Mouse (Mus musculus) regulatory T cell (primary cell): ENCODE measurements around the gene Prune2.

Experiments used
- in situ Hi-C: fragments of 300-600 bp; cut with MboI, MseI; formaldehyde crosslinking; loops from one replicate; pipeline ENCODE4 v1.15.1; 2025; ENCODE audit warnings: high pct_unique_total_duplicates

Gene Prune2

DNA sequence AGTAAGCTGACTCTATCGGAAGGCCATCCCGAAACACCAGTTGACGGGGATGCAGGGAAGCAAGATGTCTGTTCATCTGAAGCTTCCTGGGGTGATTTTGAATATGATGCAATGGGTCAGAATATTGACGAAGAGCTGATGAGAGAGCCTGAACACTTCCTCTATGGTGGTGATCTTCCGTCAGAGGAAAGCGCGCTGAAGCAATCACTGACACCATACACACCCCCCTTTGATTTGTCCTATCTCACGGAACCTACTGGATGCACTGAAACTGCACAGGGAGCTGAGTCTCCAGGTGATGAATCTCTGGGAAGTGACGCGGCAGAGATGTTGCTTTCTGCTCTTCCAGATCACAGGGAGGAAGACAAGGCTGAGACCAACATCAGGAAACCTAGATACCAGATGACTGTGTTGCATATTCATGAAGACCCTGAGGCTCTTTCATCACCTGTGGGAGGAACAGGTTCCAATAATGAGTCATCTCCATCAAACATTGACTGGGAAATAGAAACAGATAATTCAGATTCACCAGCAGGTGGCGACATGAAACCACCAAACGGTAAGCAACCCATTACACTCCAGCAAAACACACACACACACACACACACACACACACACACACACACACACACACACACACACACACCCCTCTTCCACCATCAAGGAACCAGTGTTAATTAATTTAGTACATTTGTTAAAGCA is 168.3 kb downstream of the Prune2 start:
- in situ Hi-C loops = loop anchor here (5.0 to 25.0 kb wide), 2 partner anchors 263 to 1438 kb away; no protein-coding TSS in a partner anchor

DNA sequence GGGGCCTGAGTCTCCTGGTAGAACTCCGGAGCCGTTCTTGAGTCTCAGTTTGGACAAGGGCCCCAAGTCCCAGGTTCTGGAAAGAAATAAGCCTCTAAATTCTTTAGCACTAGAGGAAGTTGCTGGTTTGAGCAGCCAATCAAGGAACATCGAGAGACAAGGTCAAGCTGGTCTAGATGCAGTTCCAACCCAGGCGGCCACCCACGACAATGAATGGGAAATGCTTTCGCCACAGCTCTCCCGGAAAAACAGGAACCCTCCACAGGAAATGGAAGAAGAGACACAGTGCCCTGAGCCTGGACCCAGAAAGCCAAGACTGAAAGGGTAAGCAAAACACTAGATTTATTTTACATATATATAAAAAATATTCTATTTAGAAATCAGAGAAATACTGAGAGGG is 169.5 kb downstream of the Prune2 start:
- in situ Hi-C loops = no loop called here

DNA sequence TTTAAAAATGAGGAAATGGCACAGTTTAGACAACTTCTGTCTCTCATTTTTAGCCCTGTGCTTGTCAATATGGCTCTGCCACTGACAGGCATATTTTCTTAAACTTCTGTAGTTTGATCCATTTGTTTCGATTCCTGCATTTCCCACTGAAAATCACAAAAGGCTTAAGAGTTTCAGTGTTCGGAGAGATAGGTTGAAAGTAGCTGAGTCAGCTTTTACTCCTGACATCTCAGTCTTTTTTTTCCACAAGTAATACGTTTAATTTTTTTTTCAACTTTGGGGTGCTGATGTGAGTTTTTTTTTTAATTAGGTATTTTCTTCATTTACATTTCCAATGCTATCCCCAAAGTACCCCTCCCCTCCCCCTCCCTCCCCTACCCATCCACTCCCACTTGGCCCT is 174.6 kb downstream of the Prune2 start:
- in situ Hi-C loops = no loop called here

DNA sequence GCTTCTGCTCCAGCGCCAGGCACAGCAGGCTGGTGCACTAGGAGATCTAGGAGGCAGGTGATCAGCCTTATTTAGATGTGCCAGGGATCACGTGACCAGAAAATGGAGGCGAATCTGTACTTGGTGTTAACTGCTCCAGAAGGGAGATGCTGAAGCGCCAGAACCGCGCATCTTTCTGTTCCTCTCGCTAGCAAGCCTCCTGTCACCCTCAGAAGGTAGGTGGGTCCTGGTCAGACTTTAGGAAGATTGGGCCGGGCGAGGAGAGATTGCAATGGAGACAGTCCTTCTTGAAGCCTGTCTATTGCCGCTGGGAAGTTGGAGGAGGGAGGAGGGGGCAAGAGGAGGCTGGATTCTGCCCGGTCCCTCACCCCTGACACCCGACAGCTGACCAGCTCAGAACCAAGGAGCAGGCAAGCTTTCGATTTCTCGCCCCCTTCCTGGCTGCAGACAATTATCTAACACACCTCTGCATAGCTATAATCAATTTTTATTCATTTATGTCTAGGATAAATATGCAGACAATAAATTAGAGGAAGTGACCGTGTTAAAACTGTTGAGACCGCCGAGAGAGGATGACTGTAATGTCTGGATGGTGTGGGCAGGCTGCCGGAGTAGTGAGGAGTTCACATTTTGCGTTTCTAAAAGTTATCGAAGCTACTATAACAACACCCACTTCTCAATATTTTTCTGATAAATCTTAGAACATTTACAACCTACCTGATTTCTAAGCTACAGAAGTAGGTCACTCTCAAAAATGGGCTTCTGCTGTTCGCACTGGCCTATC is 181.0 kb downstream of the Prune2 start:
- in situ Hi-C loops = no loop called here

DNA sequence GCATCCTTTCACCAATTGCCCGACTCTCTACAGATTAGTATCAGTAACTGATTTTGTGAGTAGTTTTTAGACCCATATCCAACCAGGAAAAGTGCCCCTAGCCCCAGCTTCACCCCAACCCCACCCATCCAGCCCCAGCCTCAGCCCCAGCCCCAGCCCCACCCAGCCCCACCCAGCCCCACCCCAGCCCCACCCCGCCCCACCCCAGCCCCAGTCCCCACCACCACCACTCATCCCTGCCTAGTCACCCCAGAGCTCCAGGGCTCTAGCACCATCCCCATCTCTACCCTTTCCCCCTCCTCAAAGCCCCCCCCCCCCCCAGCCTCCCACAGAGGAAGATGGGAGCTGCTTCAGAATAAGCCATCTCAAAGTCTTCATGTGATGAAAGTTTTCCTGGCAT is 181.7 kb downstream of the Prune2 start:
- in situ Hi-C loops = no loop called here

DNA sequence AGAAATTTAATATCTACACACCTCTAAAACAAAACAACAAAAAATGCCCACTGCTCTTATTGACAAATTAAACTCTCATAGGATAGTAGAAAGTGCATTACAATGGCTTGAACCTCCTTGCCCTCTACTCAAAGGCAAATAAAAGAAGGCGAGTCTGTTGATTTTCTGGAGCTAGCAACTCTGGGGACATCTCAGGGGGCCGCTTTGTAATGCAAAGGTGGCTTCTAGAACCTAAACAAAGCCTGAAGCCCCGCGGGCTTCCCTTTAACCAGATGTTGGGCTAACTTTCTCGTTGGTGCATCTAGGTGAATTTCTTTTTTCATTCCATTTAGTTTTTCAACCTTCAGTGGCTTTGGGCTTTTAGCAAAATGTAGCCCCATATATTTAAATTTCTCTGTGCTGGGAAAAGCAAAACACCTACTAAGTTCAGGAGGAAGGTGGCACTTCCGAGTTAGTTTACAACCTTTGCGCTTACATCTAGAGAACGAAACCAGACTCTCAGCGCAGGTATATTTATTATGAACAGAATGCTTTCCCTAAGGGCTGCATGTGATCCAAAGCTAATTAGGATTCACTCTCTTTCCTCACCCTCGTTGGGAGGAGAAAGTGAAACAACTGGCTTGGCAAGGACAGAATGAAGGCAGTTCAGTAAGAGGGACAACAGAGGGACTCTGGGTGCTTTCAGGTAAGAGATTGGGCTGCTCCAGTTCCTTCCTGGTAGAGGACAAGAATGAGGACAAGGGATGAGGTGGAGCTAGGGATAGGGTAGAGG is 182.4 kb downstream of the Prune2 start:
- in situ Hi-C loops = no loop called here

DNA sequence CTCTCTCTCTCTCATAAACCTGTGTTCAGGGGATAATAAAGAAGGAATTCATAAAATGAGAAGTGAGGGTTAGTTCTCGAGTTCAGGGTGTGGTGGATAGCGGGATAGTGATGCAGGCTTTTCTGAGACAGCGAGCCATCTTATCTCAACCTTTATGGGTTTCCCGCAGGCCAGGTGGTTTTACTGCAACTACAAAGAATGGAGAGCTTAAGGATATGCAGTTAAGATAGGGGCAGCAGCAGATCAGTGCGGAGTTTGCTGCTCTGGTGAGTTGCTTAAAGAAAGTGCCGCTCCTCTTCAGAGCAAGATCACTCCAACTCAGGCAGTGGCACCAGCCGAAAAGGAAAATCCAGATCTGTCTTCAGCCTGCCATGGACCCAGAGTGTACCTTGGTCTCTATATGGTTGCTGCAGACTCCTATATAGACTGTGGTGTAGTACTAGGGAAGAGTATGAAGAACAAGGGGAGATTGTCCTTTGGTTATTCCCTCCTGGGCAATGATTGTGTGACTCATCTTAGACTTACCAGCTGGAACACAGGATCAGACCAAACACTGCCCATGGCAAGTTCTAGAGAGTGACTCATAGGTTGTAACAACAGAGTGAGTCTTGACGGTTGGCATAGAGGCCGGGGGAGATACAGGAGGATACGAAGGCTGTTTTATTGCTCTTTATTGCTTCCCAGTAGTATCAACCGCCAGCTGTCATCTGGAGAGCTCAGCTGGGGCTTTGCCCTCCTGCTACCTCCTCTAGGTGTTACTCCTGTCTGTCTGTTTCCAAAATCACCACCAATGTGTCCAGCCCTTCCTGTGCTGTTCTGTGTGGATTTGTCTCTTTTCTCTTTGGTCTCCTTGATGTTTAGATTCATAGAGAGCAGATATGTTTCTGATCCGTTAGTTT is 184.3 kb downstream of the Prune2 start:
- in situ Hi-C loops = no loop called here

DNA sequence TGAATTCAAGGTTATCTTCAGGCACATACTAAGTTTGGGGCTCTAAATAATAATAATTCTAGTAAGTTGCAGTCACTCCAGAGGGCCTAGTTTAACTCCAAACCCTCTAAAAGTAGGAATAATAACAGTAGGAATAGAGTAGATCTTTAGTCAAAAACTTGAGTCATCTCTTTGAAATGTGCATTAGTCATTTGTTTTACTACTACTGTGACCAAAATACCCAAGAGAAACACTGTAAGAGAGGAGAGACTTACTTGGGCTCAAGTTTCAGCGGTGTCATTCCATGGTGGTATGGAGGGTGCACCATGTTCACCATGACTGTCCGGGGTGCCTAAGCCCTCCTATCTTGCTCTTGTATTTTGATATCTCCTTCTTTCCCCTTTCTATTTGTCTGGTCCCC is 187.3 kb downstream of the Prune2 start:
- in situ Hi-C loops = no loop called here

DNA sequence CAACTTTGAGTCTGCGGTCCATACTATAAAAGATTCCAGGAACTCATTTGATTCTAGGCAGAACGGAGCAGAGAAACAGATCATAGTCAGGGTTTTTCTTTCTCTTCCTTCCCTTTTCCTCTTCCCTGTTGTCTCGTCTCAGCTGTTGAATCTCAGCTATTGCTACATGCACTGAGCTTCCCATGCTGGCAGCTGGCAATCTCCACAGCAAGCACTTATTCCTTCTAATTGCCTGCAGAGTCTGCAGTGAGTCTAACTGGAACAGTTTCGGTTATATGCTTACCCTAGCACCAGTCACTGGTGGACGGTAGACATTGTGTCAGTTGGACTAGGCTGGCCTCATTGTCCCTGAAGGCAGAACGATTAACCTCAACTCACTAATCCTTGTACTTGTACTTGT is 188.3 kb downstream of the Prune2 start:
- in situ Hi-C loops = no loop called here

DNA sequence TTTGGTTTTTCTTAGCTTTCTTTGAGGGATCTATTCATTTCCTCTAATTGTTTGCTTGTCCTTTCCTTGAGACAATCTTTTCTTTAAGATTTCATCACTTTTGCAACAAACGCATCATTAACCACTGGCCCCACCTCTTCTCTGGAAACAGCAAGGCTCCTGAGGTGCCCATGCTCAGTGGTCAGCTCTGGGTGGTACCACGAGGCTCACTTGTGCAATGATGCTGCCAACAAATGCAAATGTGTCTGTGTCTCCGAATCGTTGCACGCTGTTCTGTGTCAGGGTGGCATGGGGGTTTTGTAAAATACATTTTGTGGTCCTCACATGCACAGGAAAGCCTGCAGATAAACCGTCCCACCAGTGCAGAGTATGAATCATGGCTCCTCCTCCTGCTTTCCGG is 194.1 kb downstream of the Prune2 start:
- in situ Hi-C loops = loop anchor here (10.0 kb wide), 1 partner anchor 385 kb away; no protein-coding TSS in a partner anchor

DNA sequence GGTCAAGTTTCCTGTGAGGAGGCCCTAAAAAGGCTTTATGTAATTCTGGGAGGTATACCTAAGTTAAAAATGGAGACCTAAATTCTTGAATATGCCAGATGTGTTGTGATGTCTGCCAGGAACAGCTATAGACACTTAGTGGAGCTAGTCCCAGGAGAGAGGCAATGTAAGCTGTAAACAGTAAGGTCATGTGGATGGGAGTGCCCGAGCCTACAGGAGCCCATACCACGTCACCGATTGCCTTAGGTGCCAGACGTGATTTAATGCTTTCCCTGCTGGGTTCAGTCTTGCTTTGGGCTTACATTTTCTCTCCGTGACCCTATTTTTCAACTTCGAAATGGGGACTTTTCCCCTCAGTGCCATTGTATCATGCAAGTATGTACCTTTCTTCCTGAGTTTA is 195.9 kb downstream of the Prune2 start:
- in situ Hi-C loops = loop anchor here (10.0 kb wide), 1 partner anchor 383 kb away; no protein-coding TSS in a partner anchor

DNA sequence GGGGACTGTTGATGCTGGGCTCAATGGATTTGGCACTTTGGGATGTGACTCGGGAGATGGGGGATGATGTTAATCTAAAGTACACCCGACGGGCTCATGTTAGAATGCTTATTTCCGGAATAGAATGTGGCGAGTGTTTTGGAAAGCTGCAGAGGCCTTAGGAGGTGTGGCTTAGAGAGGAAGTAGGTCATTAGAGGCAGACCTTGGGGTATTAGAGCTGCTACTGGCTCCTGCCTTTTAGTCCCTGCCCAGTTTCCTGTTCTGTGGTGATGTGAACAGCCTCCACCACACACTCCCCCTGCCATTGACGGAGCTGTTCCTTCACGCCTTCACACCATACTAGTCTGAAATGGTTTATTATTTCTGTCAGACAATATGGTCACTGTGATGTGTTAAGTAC is 196.5 kb downstream of the Prune2 start:
- in situ Hi-C loops = loop anchor here (10.0 kb wide), 1 partner anchor 382 kb away; no protein-coding TSS in a partner anchor

DNA sequence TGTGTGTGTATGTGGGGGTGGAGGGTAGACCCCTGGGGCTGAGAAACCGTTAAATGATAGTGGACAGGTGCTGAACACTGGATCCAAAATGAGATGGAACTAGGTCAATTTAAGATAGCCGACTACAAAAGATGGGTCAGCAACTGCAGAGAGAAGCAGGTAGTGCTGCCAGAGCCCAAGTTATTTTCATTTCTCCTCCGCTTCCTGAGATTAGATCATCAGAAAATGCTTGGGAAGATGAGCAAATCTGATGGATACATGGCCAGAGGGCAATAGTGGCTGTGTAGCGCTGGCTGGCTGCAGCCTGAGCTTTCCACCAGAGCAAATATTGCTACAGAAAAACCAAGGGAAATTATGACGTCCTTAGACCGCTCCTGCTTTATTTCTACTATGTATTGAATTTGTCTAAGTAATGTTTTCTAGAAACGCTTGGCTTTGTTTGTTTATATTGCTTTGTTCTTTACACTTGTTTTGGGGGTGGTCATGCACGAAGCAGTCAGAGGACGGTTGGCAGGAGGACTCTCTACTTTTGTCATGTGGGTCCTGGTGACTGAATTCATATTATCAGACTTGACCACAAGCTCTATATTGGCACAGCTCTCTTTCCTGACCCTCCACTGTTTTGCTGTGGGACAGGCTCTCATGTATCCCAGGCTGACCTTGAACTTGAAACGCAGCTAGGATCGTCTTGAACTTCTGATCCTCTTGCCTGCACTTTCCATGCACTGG is 198.2 kb downstream of the Prune2 start:
- in situ Hi-C loops = loop anchor here (10.0 kb wide), 1 partner anchor 381 kb away; no protein-coding TSS in a partner anchor

DNA sequence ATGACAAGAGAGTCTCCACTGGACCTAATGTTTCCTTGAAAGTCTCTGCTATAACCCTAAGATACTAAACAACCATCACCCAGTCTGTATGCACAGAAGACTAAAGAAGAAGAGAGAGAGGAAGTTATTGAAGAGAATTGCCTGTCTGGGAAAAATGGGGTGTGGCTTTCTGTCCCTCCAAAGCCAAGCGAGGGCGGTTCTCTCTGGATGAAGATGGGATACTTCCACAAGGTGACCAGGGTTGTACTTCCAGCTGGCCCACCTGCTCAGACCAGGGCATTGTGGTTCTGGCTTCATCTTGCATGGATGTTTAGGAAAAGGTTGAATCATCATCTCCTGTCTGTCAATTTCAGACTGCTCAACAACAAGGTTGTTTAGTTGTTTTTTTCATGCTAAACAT is 199.3 kb downstream of the Prune2 start:
- in situ Hi-C loops = loop anchor here (10.0 kb wide), 1 partner anchor 380 kb away; no protein-coding TSS in a partner anchor

DNA sequence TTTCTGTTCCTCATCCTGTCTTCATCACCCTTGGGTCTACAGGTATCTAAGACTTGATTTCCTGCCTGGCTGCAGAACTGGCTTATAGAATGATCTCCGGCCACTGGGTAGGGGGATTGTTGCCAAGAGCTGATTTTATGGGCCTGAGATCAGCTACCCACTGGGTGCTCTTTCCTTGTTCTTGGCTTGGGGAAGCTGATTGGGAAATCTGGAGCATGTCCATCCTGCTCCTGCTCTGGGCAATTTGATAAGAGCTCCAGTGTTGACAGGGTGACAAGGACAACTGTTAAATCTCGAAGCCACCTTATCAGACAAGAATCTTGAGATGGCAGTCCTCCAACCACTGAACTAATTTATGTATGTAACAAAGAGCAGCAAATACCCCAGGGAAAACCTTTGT is 203.8 kb downstream of the Prune2 start:
- in situ Hi-C loops = loop anchor here (10.0 kb wide), 1 partner anchor 375 kb away; no protein-coding TSS in a partner anchor

DNA sequence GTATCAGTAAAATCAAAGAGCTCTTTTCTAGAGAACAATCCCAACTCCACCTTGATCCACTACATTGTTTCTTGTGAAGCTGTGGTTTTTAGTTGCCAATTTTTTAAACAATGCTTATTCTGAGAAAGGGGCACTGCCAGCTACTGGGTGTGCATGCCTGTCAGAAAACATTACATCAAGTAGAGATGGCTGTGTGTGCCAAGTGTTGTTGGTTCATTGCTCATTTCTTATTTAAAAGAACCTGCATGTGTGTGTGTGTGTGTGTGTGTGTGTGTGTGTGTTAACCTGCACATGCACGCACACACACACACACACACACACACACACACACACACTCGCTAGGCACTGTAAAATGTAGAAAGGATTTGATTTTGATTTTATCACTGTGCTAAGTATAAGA is 204.3 kb downstream of the Prune2 start:
- in situ Hi-C loops = no loop called here

DNA sequence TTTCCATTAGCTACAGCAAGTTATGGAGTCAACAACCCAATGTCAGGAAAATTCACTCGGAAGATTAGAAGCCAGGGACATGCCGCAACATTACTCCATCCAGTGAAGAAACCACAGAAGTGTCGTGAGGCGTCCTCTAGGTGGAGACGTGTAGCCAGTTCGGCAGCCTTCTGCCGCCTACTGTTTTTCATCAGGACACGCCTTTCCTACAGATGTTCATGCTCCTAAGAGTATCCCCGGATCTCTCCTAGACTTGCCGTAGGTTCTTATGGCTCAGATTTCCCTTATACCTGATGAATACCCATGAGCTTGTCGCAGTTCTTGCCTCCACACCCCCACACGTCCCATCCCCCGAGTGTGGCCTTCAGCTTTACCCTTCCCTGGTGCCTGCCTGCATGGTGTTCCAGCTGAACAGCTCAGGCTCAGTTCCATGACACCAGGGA is 207.6 kb downstream of the Prune2 start:
- in situ Hi-C loops = no loop called here

DNA sequence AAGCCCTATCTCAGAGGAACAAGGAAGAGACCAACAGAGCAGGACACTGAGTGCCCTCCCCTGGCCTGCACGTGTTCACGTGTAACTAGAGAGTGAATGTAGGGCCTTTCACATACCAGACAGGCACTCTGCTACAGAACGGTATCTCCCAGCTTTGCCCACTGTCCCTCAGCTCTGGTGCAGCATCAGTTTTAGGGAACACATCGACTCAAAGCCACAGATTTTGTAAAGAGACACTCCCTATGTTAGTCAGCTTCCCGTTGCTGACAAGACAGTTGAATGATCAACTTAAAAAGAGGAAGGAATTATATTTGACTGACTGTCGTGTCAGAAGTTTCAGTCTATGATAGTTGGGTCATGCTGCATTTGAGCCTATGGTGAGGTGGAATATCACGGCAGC is 210.4 kb downstream of the Prune2 start:
- in situ Hi-C loops = no loop called here

DNA sequence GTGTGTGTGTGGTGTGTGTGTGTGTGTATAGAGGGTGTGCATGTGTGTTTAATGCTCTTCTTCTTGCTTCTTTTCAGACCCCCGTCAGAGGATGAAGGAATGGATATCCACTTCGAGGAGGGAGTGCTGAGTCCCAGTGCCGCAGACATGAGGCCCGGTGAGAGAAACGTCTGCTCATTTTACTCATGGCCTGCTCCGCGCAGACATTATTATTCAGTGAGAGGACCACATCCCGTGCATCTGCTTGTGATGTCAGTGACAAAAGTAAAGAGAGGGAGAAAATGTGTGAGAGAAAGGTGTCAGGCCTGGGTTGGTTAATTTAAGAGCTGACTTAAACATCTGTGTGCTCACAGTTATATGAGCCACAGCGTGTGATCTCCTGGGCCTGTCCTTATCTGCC is 212.3 kb downstream of the Prune2 start:
- in situ Hi-C loops = no loop called here

DNA sequence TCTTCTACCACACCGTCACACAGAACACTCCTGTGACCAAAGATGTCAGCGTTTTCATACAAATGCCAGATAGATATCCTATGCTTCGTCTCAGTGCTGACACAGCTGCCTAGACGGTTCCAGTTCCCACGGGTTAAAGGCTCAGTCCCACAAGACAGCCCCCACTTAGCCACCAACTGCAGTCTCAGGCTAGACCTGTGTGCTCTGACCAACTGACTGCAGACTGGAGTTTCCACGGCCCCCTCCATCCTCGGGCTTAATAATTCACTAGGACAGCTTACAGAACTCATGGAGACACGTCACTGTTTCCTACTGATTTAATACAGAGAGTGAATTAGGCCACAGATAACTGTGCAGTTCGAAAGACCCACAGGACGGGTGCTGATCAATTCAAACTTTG is 213.8 kb downstream of the Prune2 start:
- in situ Hi-C loops = no loop called here
